In genomic region chr1:133119931-133120712, GRCm38 (mm10) we compare ENCODE assay signal across 12 mouse cellular contexts. TPM values are rescaled to one million over a fixed set of nuclear protein-coding genes. Genes with fewer than 3 reads are reported as not detected.
DNase-seq lines count a peak whose midpoint lies in the region; ATAC-seq lines count a peak whose summit lies in the region.
"Had no signal": no experiment of that assay in that cellular context is flagged by ENCODE, and none has a peak within 500 bp of the region (broad histone marks: within the 10 kb centered on the region; RNA-seq: fewer than 3 reads in every experiment).

No protein-coding gene starts in this region.

- H3K9me3 ChIP-seq in embryonic facial prominence, embryonic 14.5 days (ENCODE audit: control insufficient read depth, low read length), result no peaks in the 10 kb centered on the region
- H3K9me3 ChIP-seq in liver, embryonic 12.5 days (replicated peaks), result no peaks in the 10 kb centered on the region
- H3K9me3 ChIP-seq in hindbrain, embryonic 11.5 days (ENCODE audit: control insufficient read depth, low read length), result no peaks in the 10 kb centered on the region
- H3K9me3 ChIP-seq: kidney, embryonic 15.5 days had no signal

- H3K27ac ChIP-seq in embryonic facial prominence, embryonic 14.5 days (replicated peaks; ENCODE audit: low read depth, low read length), result 0 out of 2 replicates have a peak overlapping the region, but pooled peaks have one; percentile 18
- H3K27ac ChIP-seq in liver, embryonic 12.5 days, result 0 out of 2 replicates have a peak overlapping the region, but pooled peaks have one; percentile 22
- H3K27ac ChIP-seq in hindbrain, embryonic 11.5 days (ENCODE audit: low read depth, low read length), result no peak overlapping the region
- H3K27ac ChIP-seq: forebrain, embryonic 10.5 days; kidney, embryonic 15.5 days had no signal

- peaks cover 14% of the 10 kb centered on the region; the same call in 1 of the 2 replicates for H3K4me1 ChIP-seq in embryonic facial prominence, embryonic 14.5 days (ENCODE audit: control insufficient read depth, insufficient read depth, low read length)
- peaks cover 49% of the 10 kb centered on the region for H3K4me1 ChIP-seq in liver, embryonic 12.5 days
- no peaks in the 10 kb centered on the region for H3K4me1 ChIP-seq in hindbrain, embryonic 11.5 days (replicated peaks; ENCODE audit: control insufficient read depth, insufficient read depth, low read length)

- H3K36me3 ChIP-seq in embryonic facial prominence, embryonic 14.5 days (ENCODE audit: control insufficient read depth, insufficient read depth, low read length), result no peaks in the 10 kb centered on the region
- no peaks in the 10 kb centered on the region for H3K36me3 ChIP-seq in liver, embryonic 12.5 days
- H3K36me3 ChIP-seq in hindbrain, embryonic 11.5 days (ENCODE audit: control insufficient read depth, insufficient read depth, low read length), result no peaks in the 10 kb centered on the region
- H3K36me3 ChIP-seq: kidney, embryonic 15.5 days had no signal

- no peak overlapping the region for H3K4me2 ChIP-seq in embryonic facial prominence, embryonic 14.5 days (ENCODE audit: low read depth, low read length)
- H3K4me2 ChIP-seq in liver, embryonic 12.5 days, result no peak overlapping the region
- no peak overlapping the region for H3K4me2 ChIP-seq in hindbrain, embryonic 11.5 days (replicated peaks; ENCODE audit: low read depth, low read length)
- H3K4me2 ChIP-seq: kidney, embryonic 15.5 days had no signal

- WGBS in embryonic facial prominence, embryonic 14.5 days, result 33% methylated on average over 7 of the region's 7 CpGs
- 56% methylated on average over 7 of the region's 7 CpGs for WGBS in liver, embryonic 12.5 days (ENCODE audit: insufficient replicate concordance)
- 73% methylated on average over 7 of the region's 7 CpGs for WGBS in hindbrain, embryonic 11.5 days

- peak; percentile 86 for ATAC-seq in embryonic facial prominence, embryonic 14.5 days (ENCODE audit: low read depth)
- no peak for ATAC-seq in liver, embryonic 12.5 days
- ATAC-seq in monocyte, adult 5-6 weeks (replicated peaks; ENCODE audit: insufficient number of reproducible peaks, low FRiP score, low TSS enrichment, poor library complexity, severe bottlenecking), result peak; percentile 69
- ATAC-seq in hindbrain, embryonic 11.5 days (ENCODE audit: low FRiP score), result no peak

- H3K27me3 ChIP-seq in embryonic facial prominence, embryonic 14.5 days (replicated peaks; ENCODE audit: control insufficient read depth, insufficient read depth, low read length), result no peaks in the 10 kb centered on the region
- no peaks in the 10 kb centered on the region for H3K27me3 ChIP-seq in liver, embryonic 12.5 days (replicated peaks)
- H3K27me3 ChIP-seq in hindbrain, embryonic 11.5 days (ENCODE audit: control insufficient read depth, insufficient read depth, low read length), result no peaks in the 10 kb centered on the region
- H3K27me3 ChIP-seq: kidney, embryonic 15.5 days; megakaryocyte, embryonic 14.5 days had no signal

- H3K4me3 ChIP-seq in embryonic facial prominence, embryonic 14.5 days (ENCODE audit: low read depth, low read length), result no peak overlapping the region
- H3K4me3 ChIP-seq in liver, embryonic 12.5 days, result no peak overlapping the region
- H3K4me3 ChIP-seq in hindbrain, embryonic 11.5 days (ENCODE audit: low read depth, low read length), result no peak overlapping the region
- H3K4me3 ChIP-seq: forebrain, embryonic 10.5 days; kidney, embryonic 15.5 days; megakaryocyte, embryonic 14.5 days had no signal

- peak; percentile 62 for DNase-seq in adrenal gland, postnatal 14 days
- DNase-seq in adrenal gland, postnatal 4 days (ENCODE audit: low spot score in 2 of 2), result no peak
- peak; percentile 80 for DNase-seq in embryonic facial prominence, embryonic 14.5 days (ENCODE audit: low spot score)
- no peak for DNase-seq in left cerebral cortex, adult 9 months (ENCODE audit: low spot score in 2 of 2)
- no peak for DNase-seq in hindbrain, embryonic 11.5 days (ENCODE audit: low spot score)
- DNase-seq in natural killer cell, adult 2 months (ENCODE audit: low spot score in 2 of 2), result no peak
- DNase-seq: cerebellum, adult 2 months had no signal

- H3K9ac ChIP-seq in embryonic facial prominence, embryonic 14.5 days (ENCODE audit: low read depth, low read length), result no peak overlapping the region
- no peak overlapping the region for H3K9ac ChIP-seq in liver, embryonic 12.5 days
- no peak overlapping the region for H3K9ac ChIP-seq in hindbrain, embryonic 11.5 days (ENCODE audit: low read depth, low read length)
- H3K9ac ChIP-seq: kidney, embryonic 15.5 days had no signal

RNA-seq across cellular contexts. Expression of gene Ppp1r15b, which starts 10.8 kb away (rescaled TPM):
- 84.9 and 95.0 TPM in 2 replicates for total RNA-seq in adrenal gland, postnatal 14 days (2021)
- total RNA-seq in adrenal gland, postnatal 4 days (2021), result 10 to 100 TPM; 71.6 to 75.0 TPM
- polyA plus RNA-seq in embryonic facial prominence, embryonic 14.5 days (2014; fragmentation: Nextera tagmentation; extraction: Ambion mirVana), result 42.0 and 42.1 TPM in 2 replicates
- polyA plus RNA-seq in liver, embryonic 12.5 days (2016; fragmentation: Nextera tagmentation; extraction: Ambion mirVana), result 60.8 and 63.8 TPM in 2 replicates
- 173 to 191 TPM (median 177 TPM) in 3 replicates for total RNA-seq in monocyte, adult 5-6 weeks (2017)
- polyA plus RNA-seq in hindbrain, embryonic 11.5 days (2014; fragmentation: Nextera tagmentation; extraction: Ambion mirVana), result 37.8 and 48.7 TPM in 2 replicates

RNA-seq across cellular contexts. Expression of gene Plekha6, which starts 43.9 kb away (rescaled TPM):
- 15.4 and 21.6 TPM in 2 replicates for total RNA-seq in adrenal gland, postnatal 14 days (2021)
- 10 to 100 TPM; 22.2 to 32.7 TPM for total RNA-seq in adrenal gland, postnatal 4 days (2021)
- 4.4 and 6.3 TPM in 2 replicates for polyA plus RNA-seq in embryonic facial prominence, embryonic 14.5 days (2014; fragmentation: Nextera tagmentation; extraction: Ambion mirVana)
- polyA plus RNA-seq in liver, embryonic 12.5 days (2016; fragmentation: Nextera tagmentation; extraction: Ambion mirVana), result 2.1 and 2.2 TPM in 2 replicates
- total RNA-seq in monocyte, adult 5-6 weeks (2017), result 5.7 to 6.3 TPM (median 5.7 TPM) in 3 replicates
- 14.6 and 22.1 TPM in 2 replicates for polyA plus RNA-seq in hindbrain, embryonic 11.5 days (2014; fragmentation: Nextera tagmentation; extraction: Ambion mirVana)

Comparison
In these comparisons a context has a peak if more than half of its experiments do, and no peak if none do; other contexts are left out.
1. DNase-seq: peak in adrenal gland, postnatal 14 days (single experiment) and embryonic facial prominence, embryonic 14.5 days (single experiment); none in adrenal gland, postnatal 4 days (0 of 2), left cerebral cortex, adult 9 months (0 of 2), hindbrain, embryonic 11.5 days (single experiment) and natural killer cell, adult 2 months (0 of 2).
2. ATAC-seq: peak in embryonic facial prominence, embryonic 14.5 days (single experiment) and monocyte, adult 5-6 weeks (single experiment); none in liver, embryonic 12.5 days (single experiment) and hindbrain, embryonic 11.5 days (single experiment).